Mouse (Mus musculus) brain, embryonic 14.5 days (tissue): Measurements from ENCODE around the gene Cutal.

Experiments used
- CTCF ChIP-seq: fragments of 200-500 bp; IDR thresholded peaks from 2 replicates; pipeline ENCODE4 v1.5.1; 2012; ENCODE audit warnings: inconsistent platforms, mild to moderate bottlenecking, moderate library complexity, borderline replicate concordance; ENCODE audit not compliant: insufficient read depth, insufficient read length; ENCODE audit errors: extremely low read depth
- POLR2A ChIP-seq: fragments of 200-500 bp; IDR thresholded peaks from 2 replicates; pipeline ENCODE4 v1.6.1; 2012; ENCODE audit warnings: mild to moderate bottlenecking, inconsistent platforms, borderline replicate concordance; ENCODE audit not compliant: poor library complexity, insufficient read depth, insufficient read length, severe bottlenecking; ENCODE audit errors: extremely low read depth

- TF ChIP-seq CTCF, result no peak
- TF ChIP-seq POLR2A, result no peak
These were observed 35.5 kb downstream of the Cutal start for GRCm38 (mm10) chr2:34909719-34910118.
